Mouse (Mus musculus) gastrocnemius, postnatal 10 days (tissue): ENCODE results near the gene Gabrg3. TPM values are rescaled to one million over a fixed set of nuclear protein-coding genes. Genes with fewer than 3 reads are reported as not detected.

Experiments used
- DNase-seq: peaks from one replicate; pipeline ENCODE4 v3.0.0; 2021; ENCODE audit warnings: mixed read lengths
- long read RNA-seq, 2 experiments: library from polyadenylated mRNA; stranded (forward); transcript quantifications; one replicate each; pipeline ENCODE4 v2.0.0; 2021
- total RNA-seq, 2 experiments: library from RNA; stranded (reverse); gene quantifications; 2 replicates each; pipeline ENCODE4 v1.2.3; 2021

The Gabrg3 gene
- under 1 TPM; 0.11 to 0.14 TPM for total RNA-seq
- long read RNA-seq, experiment 1: 0 reads
- long read RNA-seq, experiment 2: 0 reads

GRCm38 (mm10) chr7:57386517-57387340 is at the start of gene Gabrg3:
Gabrg3 (minus strand) TSS chr7:57387188.
- DNase-seq: peak; percentile 4

- no peak for DNase-seq
These were observed 35.7 kb upstream of the Gabrg3 start for GRCm38 (mm10) chr7:57422675-57423074.

GRCm38 (mm10) chr7:57421044-57421443 is 34.1 kb upstream of the Gabrg3 start:
- no peak for DNase-seq

- no peak for DNase-seq
These were observed 32.4 kb upstream of the Gabrg3 start, which contains the start of gene Gabrb3 for GRCm38 (mm10) chr7:57419392-57419791. Gabrb3 (plus strand) TSS chr7:57419692.

- no peak for DNase-seq
These were observed 25.9 kb upstream of the Gabrg3 start for GRCm38 (mm10) chr7:57412896-57413295.

- DNase-seq: no peak
These were observed 24.2 kb upstream of the Gabrg3 start for GRCm38 (mm10) chr7:57411163-57411562.

- DNase-seq: no peak
These were observed 6.6 kb upstream of the Gabrg3 start for GRCm38 (mm10) chr7:57393551-57393950.

GRCm38 (mm10) chr7:57390046-57390445 is 3.1 kb upstream of the Gabrg3 start:
- no peak for DNase-seq

GRCm38 (mm10) chr7:57387341-57387654 is 310 bp upstream of the Gabrg3 start:
- no peak for DNase-seq

GRCm38 (mm10) chr7:57384112-57384511 is 2.9 kb downstream of the Gabrg3 start:
- no peak for DNase-seq

- DNase-seq: no peak
These were observed 21.0 kb downstream of the Gabrg3 start for GRCm38 (mm10) chr7:57366013-57366390.

- no peak for DNase-seq
These were observed 21.6 kb downstream of the Gabrg3 start for GRCm38 (mm10) chr7:57365134-57366012.

- DNase-seq: no peak
These were observed 23.2 kb downstream of the Gabrg3 start for GRCm38 (mm10) chr7:57363812-57364211.

GRCm38 (mm10) chr7:57357871-57358540 is 29.0 kb downstream of the Gabrg3 start:
- no peak for DNase-seq

- DNase-seq: no peak
These were observed 30.3 kb downstream of the Gabrg3 start for GRCm38 (mm10) chr7:57356565-57357301.

- no peak for DNase-seq
These were observed 38.2 kb downstream of the Gabrg3 start for GRCm38 (mm10) chr7:57348774-57349173.

- no peak for DNase-seq
These were observed 45.1 kb downstream of the Gabrg3 start for GRCm38 (mm10) chr7:57341910-57342309.

- no peak for DNase-seq
These were observed 55.8 kb downstream of the Gabrg3 start for GRCm38 (mm10) chr7:57331211-57331610.

- DNase-seq: no peak
These were observed 56.7 kb downstream of the Gabrg3 start for GRCm38 (mm10) chr7:57330240-57330639.

- no peak for DNase-seq
These were observed 62.5 kb downstream of the Gabrg3 start for GRCm38 (mm10) chr7:57324473-57324872.

- DNase-seq: no peak
These were observed 64.9 kb downstream of the Gabrg3 start for GRCm38 (mm10) chr7:57322086-57322485.

- DNase-seq: no peak
These were observed 72.0 kb downstream of the Gabrg3 start for GRCm38 (mm10) chr7:57314971-57315370.
